Mouse (Mus musculus): ENCODE measurements around the gene Tyrobp.

DNA sequence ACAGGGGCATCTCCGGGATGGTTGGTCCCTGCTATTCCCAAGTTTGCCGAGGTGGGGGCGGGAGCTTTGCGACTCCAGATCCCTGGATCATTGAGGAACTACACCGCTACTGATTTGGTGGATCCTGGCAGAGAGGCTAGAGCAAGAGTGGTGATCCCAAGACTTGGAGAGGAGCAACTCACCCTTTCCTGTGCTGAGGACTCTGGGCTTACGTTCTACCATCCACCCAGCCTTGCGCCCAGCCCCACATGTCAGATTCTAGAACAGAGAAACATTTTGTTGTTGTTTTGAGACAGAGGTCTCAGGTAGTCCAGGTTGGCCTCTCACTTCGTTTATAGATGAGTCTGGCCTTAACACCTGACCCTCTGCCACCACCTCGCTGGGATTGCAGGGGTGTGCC is 9.0 kb downstream of the Tyrobp start:
- TF ChIP-seq GATA1 (IDR thresholded peaks at IDR 0.05; ENCODE audit: borderline replicate concordance, low read length) (no peak), CTCF (IDR thresholded peaks at IDR 0.05; ENCODE audit: low read depth, low read length) (no peak), TAL1 (conservative IDR thresholded peaks at IDR 0.05; ENCODE audit: low read depth, low read length) (no peak), POLR2AphosphoS5 (IDR thresholded peaks at IDR 0.05; ENCODE audit: insufficient replicate concordance, low read depth, low read length) (no peak), GATA2 (IDR thresholded peaks at IDR 0.05; ENCODE audit: borderline replicate concordance, low read depth, low read length) (no peak)

All from G1E (cell line).